Mouse (Mus musculus) layer of hippocampus, postnatal 10 days (tissue): ENCODE measurements around the gene Tmem223. TPM values are rescaled to one million over a fixed set of nuclear protein-coding genes. Genes with fewer than 3 reads are reported as not detected.
A peak's percentile ranks its signal among the peaks of the same experiment; 100 is the strongest.
"Not testable (repeated sequence)": the region's sequence is repeated elsewhere in the genome, so short reads cannot be mapped to it uniquely, and the experiment has no call there.

ENCODE experiments used
- DNase-seq, 2 experiments: peaks; one replicate each; pipeline ENCODE4 v3.0.0; 2021; ENCODE audit warnings: low spot score in 2 of 2
- long read RNA-seq: library from polyadenylated mRNA; stranded (forward); transcript quantifications from one replicate; pipeline ENCODE4 v2.0.0, GENCODE M21; 2023
- total RNA-seq, 2 experiments: library from RNA; stranded (reverse); gene quantifications; 2 replicates each; pipeline ENCODE4 v1.2.3; 2021

Gene Tmem223
- 100 to 1,000 TPM in 1 of 2 experiments, 10 to 100 TPM in 1; 99.9 to 120 TPM for total RNA-seq
- long read RNA-seq, transcript Tmem223-201 (2 exons, 748 nt), result major isoform, 214 of 223 reads
- long read RNA-seq, partial matches to known transcripts, result 0 of 223 reads
- long read RNA-seq, other reads (novel, unspliced or antisense), result 9 of 223 reads

DNA sequence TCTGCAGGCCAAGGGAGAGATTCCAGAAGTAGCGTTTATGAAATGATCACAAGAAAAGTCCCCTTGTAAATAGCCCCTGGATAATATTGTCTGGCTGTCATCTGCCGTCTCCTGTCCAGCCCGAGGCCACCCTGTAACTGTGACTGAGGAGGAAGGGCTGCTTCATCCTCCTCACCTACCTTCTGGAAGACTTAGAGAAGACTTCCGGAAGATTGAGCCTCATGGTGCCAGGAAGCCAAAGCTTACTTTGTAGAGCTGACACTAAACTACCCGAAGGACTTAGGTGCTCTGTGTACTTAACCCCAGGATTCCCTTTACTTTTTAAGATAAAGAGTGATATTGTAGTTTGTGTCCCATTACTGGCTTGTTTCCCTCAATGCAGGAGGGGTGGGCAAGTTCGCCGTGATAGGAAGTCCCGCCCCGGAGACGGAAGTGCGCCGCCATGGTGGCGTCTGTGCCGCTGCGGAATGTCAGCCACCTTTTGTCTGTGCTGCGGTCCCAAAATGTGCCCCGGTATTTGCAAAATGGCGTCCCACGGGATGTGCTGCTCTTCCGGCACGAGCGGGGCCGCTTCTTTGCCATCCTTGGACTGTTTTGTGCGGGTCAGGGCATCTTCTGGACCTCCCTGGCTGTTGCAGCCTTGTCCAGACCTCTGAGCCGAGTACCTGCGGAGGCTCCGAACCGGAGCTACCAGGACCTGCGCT is at the start of gene Tmem223:
Gene Tmem223, plus strand, starts transcription at position 430 of the 704 bp plus-strand sequence.
- DNase-seq, result peak; percentile 81 to 84

DNA sequence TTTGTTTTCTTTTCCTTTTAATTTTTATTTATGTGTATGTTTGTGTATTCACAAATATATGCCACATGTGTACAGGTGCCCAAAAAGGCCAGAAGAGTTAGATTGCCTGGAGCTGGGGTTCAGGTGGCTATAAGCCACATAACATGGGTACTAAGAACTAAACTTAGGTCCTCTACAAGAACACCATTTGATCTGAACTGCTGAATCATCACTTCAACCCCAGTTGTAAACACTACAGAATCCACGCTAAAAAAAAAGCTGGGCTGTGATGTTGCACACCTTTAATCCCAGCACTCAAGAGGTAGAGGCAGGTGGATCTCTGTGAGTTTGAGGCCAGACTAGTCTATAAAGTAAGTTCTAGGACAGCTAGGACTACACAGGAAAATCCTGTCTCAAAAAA is 49.4 kb upstream of the Tmem223 start:
- no peak for DNase-seq

DNA sequence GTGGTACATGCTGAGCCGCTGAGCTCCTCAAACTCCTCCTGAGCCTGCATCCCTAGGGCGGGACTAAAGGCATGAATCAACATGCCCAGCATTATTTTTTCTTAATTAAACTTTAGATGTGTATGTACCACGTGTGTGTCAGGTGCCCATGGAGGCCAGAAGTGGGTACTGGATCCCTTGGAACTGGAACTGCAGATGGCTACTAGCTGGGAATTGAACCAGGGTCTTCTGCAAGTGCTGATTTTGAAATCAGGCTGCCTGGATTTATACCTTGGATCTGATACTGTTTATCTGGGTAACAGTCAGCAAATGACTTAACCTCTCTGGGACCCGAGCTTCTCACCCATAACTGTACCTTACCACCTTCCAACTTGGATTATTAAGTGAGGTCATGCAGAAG is 48.8 kb upstream of the Tmem223 start:
- no peak for DNase-seq

DNA sequence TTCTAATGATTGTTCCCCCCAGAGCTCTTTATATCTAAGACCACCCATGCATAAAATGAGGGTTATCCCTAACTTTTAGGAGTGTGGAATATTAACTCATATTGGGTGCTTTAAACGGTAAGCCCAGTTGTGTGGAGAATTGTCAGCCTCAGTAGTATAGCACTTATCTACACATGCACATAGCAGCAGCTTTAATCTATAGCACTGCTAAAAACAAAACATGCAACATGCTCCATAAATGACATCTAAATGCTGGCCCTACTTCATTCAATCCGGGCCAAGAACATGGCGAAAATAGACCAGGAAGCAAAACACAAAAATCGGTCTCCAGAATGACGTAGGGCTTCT is 48.3 kb upstream of the Tmem223 start:
- DNase-seq, result no peak

DNA sequence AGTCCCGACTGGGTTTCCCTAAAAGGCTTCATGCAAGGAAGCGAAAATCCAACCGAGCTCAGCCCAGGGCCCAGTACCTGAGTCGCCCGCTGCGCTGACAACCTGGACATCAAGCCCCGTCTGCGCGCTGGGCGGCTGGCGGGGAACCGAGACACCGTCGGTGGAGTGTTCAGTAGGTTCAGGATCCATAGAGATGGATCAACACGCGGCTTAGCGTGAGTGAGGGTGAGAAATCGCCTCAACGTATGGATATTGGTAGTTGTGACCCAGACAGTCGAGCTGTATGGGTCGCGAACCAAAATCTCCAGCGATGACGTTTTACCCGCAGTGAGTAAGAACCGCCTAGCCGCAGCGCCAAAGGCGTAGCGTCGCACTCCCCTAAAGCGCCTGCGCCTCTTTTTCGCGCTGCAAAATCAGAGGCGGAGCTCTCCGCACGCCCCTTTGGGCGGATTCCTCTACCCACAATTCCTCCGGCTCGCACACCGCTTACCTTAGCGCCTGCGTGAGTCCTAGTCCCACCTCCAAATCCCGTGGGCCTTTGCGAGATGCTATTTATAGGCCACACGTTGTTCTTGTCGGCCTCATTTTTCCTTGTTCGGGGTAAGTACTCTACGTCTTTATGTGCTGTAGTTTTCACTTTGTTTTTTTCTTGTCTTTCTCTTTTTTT is 47.8 kb upstream of the Tmem223 start, which contains the start of gene Slc3a2:
Gene Slc3a2, minus strand, starts transcription at position 463 of the 667 bp plus-strand sequence.
- DNase-seq, result peak; percentile 90 to 93

GRCm38 (mm10) chr19:8723574-8724346 is 47.0 kb upstream of the Tmem223 start:
- DNase-seq, result no peak

DNA sequence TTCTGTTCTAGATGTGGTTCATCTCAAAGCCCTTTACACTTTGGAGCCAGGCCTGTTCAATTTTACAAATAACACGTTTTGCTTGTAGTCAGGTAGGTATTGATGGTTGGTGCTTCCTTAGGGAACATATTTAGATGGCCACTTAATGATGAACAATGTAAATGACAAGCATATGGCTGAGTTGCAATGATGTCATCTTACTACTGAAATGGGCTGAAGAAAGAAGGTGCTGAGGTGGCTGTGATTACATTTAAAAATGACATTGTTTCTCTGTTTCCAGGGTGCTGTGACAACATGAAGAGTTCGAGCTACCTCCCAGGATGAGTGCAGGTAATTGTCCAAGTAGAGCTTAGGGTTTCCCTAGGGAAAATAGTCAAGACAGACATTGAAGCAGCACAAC is 46.4 kb upstream of the Tmem223 start:
- no peak for DNase-seq

- DNase-seq, result no peak
Measured at GRCm38 (mm10) chr19:8725081-8725613, 45.6 kb upstream of the Tmem223 start.

GRCm38 (mm10) chr19:8726609-8727390 is 44.0 kb upstream of the Tmem223 start:
- no peak for DNase-seq

DNA sequence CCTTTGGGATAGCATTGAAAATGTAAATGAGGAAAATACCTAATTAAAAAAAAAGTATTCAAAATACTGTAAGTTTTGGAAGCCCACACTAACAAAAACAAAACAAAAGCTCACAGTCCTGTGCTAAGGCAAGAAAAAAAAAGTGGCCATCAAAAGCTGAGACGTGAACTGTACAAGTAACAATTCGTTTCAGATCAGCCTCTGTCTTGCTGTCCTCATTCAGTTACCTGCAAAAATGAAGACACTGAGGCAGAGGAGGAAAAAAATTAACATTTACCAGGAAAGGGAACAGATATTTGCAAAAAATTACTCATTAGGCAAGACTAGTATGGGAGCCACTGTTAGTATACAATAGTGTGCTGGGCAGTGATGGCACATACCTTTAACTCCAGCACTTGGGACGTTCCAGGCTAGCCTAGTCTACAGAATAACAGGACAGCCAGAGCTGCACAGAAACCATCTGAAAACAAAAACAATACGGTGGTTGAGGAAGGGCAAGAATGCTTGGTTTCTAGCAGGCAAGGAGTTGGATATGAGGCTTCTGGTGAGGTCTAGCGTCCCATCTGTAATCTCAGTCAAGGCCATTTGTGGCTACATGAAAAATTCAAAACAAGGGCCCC is 43.2 kb upstream of the Tmem223 start:
- DNase-seq, result no peak

DNA sequence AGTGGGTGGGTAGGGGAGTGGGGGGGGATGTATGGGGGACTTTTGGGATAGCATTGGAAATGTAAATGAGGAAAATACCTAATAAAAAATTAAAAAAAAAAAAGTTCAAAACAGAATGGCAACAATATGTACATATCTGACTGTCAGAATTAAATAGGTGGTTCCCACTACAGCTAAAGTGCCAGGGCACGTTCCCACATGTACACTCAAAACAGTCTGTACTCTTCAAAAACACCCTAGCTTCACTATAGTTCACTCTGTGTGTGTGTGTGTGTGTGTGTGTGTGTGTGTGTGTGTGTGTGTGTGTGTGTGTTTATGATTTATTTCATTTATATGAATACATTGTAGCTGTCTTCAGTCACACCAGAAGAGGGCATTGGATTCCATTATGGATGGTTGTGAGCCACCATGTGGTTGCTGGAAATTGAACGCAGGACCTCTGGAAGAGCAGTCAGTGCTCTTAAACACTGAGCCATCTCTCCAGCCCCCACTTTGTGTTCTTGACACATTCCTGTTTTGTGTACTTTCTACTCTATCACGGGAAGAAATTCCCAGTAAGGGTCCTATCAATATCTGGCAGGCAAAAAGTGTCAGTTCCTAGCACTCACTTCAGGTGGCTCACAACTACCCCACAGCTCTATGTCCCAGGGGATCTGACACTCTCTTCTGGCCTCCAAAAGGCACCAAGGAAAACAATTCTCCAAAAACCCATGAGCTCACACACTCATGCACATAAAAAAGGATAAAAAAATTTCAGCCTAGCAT is 42.3 kb upstream of the Tmem223 start:
- not testable (repeated sequence) for DNase-seq

- DNase-seq, result no peak
Measured at GRCm38 (mm10) chr19:8734334-8734733, 36.5 kb upstream of the Tmem223 start.

DNA sequence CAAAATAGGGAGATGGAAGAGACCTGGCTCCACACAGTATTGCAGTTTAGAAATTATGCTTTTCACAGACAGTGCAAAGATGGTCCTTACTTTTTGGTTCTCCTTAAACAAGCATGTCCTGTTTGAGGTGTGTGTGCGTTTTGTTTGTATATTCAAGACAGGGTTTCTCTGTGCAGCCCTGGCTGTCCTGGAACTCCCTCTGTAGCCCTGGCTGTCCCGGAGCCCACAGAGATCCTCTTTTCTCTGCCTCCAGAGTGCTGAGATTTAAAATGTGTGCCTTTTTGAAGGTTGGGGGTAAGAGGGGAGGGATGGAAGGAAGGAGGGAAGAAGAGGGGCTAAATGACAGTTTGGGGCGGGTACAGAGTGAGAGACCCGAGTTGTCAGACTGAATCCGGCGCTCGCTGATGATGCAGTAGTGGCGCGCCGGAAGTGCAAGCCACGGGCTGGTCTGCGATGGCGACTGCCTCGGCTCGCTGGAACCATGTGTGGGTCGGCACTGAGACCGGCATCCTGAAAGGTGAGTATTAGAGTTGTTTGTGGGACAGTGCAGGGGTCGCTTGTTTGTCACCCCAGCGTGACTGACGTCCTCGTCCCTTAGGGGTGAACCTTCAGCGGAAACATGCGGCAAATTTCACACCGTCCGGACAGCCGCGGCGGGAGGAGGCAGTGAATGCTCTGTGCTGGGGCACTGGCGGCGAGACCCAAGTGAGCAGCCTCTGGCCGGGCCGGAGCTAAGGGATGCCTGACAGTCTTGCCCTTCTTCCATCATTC is 35.2 kb upstream of the Tmem223 start, which contains the start of gene Wdr74:
Gene Wdr74, plus strand, starts transcription at position 439 of the 771 bp plus-strand sequence.
- peak; percentile 92 to 95 for DNase-seq

DNA sequence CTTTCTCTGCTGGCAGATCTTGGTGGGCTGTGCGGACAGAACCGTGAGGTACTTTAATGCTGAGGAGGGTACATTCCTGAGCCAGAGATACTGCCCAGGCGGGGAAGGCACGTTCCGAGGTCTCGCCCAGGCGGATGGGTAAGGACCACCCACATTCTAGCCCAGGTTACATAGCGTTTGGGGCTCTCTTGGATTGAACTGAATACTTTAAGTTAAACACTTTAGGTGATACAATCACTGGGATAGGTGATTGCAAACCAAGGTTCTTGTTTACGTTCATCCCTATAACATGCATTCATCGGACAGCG is 34.7 kb upstream of the Tmem223 start:
- no peak for DNase-seq

- no peak for DNase-seq
Measured at GRCm38 (mm10) chr19:8738911-8739310, 31.9 kb upstream of the Tmem223 start.

DNA sequence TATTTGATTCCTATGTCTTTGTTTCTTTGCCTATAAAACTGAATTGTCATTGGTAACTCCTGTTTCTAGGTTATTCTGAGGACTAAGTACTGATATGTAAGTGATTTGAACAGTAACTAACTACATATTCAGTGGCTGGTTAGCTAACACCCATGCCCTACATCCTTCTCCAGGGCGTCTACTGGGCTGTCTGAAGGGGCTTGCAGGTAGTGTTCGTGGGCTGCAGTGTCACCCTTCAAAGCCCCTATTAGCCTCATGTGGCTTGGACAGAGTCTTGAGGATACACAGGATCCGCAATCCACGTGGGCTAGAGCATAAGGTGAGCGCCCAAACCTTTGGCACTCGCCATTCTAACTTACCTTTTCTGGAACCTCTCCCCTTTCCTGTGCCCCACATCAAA is 31.1 kb upstream of the Tmem223 start:
- DNase-seq, result no peak

DNA sequence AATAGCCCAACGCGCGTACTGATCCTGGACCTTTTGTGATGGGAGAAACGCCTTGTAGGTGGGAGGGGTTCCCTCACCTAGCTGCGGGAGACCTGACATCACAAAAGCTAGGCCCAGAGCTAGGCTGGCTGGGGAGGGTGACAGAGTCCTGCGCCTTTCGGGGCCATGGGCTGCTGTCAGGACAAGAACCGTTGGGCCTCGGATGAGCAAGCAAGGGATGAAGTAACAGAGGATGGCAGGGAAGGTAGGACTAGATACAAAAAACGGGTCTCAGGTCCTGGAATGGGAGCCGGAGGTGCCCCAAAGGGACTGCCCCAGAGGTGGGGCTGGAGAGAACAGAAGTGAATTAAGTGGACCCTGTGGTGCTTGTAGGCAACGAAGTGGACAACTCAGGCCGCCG is 30.2 kb upstream of the Tmem223 start, which contains the start of gene 1700092M07Rik:
Gene 1700092M07Rik, plus strand, starts transcription at position 116 of the 400 bp plus-strand sequence.
- peak in 1 of 2 experiments; percentile 32 for DNase-seq

- DNase-seq, result peak; percentile 91 to 93
Measured at GRCm38 (mm10) chr19:8741243-8741869, 29.4 kb upstream of the Tmem223 start, which contains the start of gene Stx5a. Gene Stx5a (plus strand): TSS chr19:8741413.
